Mouse (Mus musculus): Measurements from ENCODE around the gene Cdyl.

DNA sequence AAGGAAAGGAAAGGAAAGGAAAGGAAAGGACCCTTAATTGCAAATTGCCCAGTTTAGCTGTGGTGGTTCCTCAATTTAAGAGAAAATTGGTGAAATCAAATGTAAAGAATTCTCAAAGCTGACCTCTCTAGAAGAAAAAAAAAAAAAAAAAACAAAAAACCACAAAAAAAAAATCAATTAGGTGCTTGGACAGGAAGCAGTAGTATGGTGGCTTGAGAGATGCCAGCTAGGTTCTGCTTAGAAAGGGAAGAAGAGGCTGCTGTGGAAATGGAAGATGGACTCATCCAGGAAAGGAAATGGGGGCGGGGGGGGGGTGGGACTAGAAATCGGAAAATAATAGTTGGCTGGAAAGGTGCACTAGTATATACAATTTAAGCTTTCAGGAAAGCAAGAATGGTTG, 77.9 kb downstream of the Cdyl start:
- TF ChIP-seq POLR2A (IDR thresholded peaks at IDR 0.05; ENCODE audit: extremely low read depth, insufficient read depth, low read length), result no peak
- TF ChIP-seq CTCF (IDR thresholded peaks at IDR 0.05; ENCODE audit: extremely low read depth, insufficient read depth, low read length), result no peak

All from cortical plate, adult 2 months (tissue).